Mouse (Mus musculus) midbrain, embryonic 16.5 days (tissue): ENCODE data around the gene Ccn5. TPM values are rescaled to one million over a fixed set of nuclear protein-coding genes. Genes with fewer than 3 reads are reported as not detected.
A peak's percentile ranks its signal among the peaks of the same experiment; 100 is the strongest.

Source experiments
- ATAC-seq: fragments of 200-750 bp; cut with Nextera tagmentation; 2 replicates; pipeline ENCODE4 v1.8.0; 2017; ENCODE audit warnings: moderate TSS enrichment
- H3K27ac ChIP-seq: fragments of 300-500 bp; sonication (generic); 2 replicates; pipeline ENCODE4 v1.5.1; 2014; ENCODE audit warnings: mild to moderate bottlenecking, low read length, mixed read lengths
- H3K27me3 ChIP-seq: fragments of 300-500 bp; sonication (generic); 2 replicates; pipeline ENCODE4 v1.6.1; 2014; ENCODE audit warnings: low read depth, low read length, mixed read lengths; ENCODE audit not compliant: control insufficient read depth, insufficient read depth
- H3K36me3 ChIP-seq: fragments of 300-500 bp; sonication (generic); 2 replicates; pipeline ENCODE4 v1.6.1; 2014; ENCODE audit warnings: mild to moderate bottlenecking, low read length, moderate library complexity, mixed read lengths; ENCODE audit not compliant: control insufficient read depth, insufficient read depth
- H3K4me1 ChIP-seq: fragments of 300-500 bp; sonication (generic); 2 replicates; pipeline ENCODE4 v1.6.1; 2014; ENCODE audit warnings: mild to moderate bottlenecking, low read length, mixed read lengths; ENCODE audit not compliant: control insufficient read depth, insufficient read depth
- H3K4me2 ChIP-seq: fragments of 300-500 bp; sonication (generic); 2 replicates; pipeline ENCODE4 v1.6.1; 2014; ENCODE audit warnings: mild to moderate bottlenecking, low read length, mixed read lengths
- H3K4me3 ChIP-seq: fragments of 300-500 bp; sonication (generic); 2 replicates; pipeline ENCODE4 v1.5.1; 2014; ENCODE audit warnings: low read depth, mild to moderate bottlenecking, low read length, moderate library complexity, mixed read lengths
- H3K9ac ChIP-seq: fragments of 300-500 bp; sonication (generic); 2 replicates; pipeline ENCODE4 v1.6.1; 2014; ENCODE audit warnings: low read depth, low read length, mixed read lengths
- H3K9me3 ChIP-seq: fragments of 300-500 bp; sonication (generic); replicated peaks from 2 replicates; pipeline ENCODE4 v1.6.1; 2014; ENCODE audit warnings: mild to moderate bottlenecking, low read length, mixed read lengths; ENCODE audit not compliant: control insufficient read depth, poor library complexity, severe bottlenecking
- WGBS: fragments of 180-500 bp; shearing (Covaris S2); extraction: QIAGEN DNeasy Blood & Tissue Kit; methylation state at CpG from one replicate; pipeline ENCODE4 v1.1.7; 2014; 5-methylcytosine and 5-hydroxymethylcytosine counted together
- polyA plus RNA-seq: library from polyadenylated mRNA; unstranded; fragments of >200 nt; fragmentation: Nextera tagmentation; extraction: Ambion mirVana; gene quantifications from 2 replicates; pipeline ENCODE4 v1.2.1, GENCODE M21; 2015

Ccn5 gene
- polyA plus RNA-seq, 1 experiment from 2014 or later, result 0.72 TPM

DNA sequence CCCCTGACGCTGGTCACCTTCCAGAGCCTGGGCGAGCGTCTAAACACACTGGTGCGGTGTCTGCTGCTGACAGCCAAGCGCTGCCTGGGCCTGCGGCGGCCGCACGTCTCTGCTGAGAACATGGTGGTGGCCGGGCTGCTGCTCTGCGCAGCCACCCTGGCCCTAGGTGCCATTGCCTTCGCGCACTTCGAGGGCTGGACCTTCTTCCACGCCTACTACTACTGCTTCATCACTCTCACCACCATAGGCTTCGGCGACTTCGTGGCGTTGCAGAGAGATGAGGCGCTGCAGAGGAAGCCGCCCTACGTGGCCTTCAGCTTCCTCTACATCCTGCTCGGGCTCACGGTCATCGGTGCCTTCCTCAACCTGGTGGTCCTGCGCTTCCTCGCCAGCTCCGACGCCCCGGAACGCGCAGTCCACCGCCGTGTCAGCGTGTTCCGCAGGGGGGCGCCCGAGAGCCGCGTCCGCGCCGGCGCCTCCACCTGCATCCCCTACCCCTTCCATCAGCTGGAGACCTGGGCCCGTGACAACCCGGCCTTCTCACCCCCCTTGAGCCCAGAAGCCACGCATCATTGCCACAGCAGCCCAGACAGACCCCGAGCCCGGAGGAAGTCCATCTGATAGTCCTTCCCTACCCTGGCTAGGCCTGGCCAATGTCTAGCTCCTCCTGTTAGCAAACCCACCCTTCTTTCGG, 37.7 kb downstream of the Ccn5 start:
- ATAC-seq, result peak; percentile 70
- Histone ChIP-seq H3K27ac (no peak overlapping the region), H3K27me3 (peaks cover 45% of the 10 kb centered on the region), H3K4me2 (peak overlapping the region; percentile 48), H3K9ac (no peak overlapping the region), H3K36me3 (peaks cover 5% of the 10 kb centered on the region; the same call in 1 of the 2 replicates), H3K9me3 (no peaks in the 10 kb centered on the region), H3K4me1 (peaks cover 3% of the 10 kb centered on the region; the same call in 1 of the 2 replicates), H3K4me3 (no peak overlapping the region; the same call in 1 of the 2 replicates)
- 16% methylated on average over 50 of the region's 50 CpGs for WGBS

GRCm38 (mm10) chr2:163865311-163865710, 44.6 kb downstream of the Ccn5 start:
- no peaks in the 10 kb centered on the region for H3K9me3 ChIP-seq
- H3K9ac ChIP-seq, result no peak overlapping the region
- no peaks in the 10 kb centered on the region for H3K4me1 ChIP-seq
- no peak overlapping the region for H3K4me2 ChIP-seq
- 90% methylated on average over 5 of the region's 5 CpGs for WGBS
- ATAC-seq, result no peak
- no peak overlapping the region for H3K27ac ChIP-seq
- peaks cover 8% of the 10 kb centered on the region; the same call in 1 of the 2 replicates for H3K36me3 ChIP-seq
- H3K27me3 ChIP-seq, result no peaks in the 10 kb centered on the region
- no peak overlapping the region for H3K4me3 ChIP-seq

GRCm38 (mm10) chr2:163866061-163866460, 45.4 kb downstream of the Ccn5 start:
- H3K4me2 ChIP-seq, result no peak overlapping the region
- peaks cover 8% of the 10 kb centered on the region; the same call in 1 of the 2 replicates for H3K36me3 ChIP-seq
- no peaks in the 10 kb centered on the region for H3K27me3 ChIP-seq
- ATAC-seq, result no peak
- no peak overlapping the region for H3K4me3 ChIP-seq
- WGBS, result 90% methylated on average over 9 of the region's 9 CpGs
- H3K9me3 ChIP-seq, result no peaks in the 10 kb centered on the region
- H3K27ac ChIP-seq, result no peak overlapping the region
- no peak overlapping the region for H3K9ac ChIP-seq
- H3K4me1 ChIP-seq, result no peaks in the 10 kb centered on the region

DNA sequence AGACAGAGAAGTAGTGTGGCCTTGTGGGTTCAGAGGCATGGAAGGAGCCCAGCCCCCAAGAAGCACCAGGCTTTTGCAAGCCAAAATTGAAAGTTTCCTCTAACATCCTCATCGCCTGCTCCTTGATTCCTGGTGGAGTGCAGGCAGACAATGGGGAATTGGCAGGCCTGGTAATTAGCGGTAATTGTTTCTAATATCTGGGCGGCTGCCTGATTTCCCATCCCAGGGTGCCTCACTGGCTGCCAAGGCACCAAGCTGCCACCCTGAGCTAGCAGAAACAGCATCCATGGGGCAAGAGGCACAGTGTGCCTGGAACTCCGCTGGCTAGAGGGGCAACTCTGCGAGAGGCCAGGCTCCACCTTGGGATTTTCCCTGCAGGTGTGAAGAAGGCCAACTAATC, 49.1 kb downstream of the Ccn5 start:
- H3K27ac ChIP-seq, result no peak overlapping the region
- H3K27me3 ChIP-seq, result no peaks in the 10 kb centered on the region
- H3K36me3 ChIP-seq, result no peaks in the 10 kb centered on the region
- WGBS, result 51% methylated on average over 5 of the region's 5 CpGs
- ATAC-seq, result no peak
- no peaks in the 10 kb centered on the region for H3K9me3 ChIP-seq
- no peak overlapping the region for H3K9ac ChIP-seq
- H3K4me1 ChIP-seq, result peaks cover 2% of the 10 kb centered on the region; the same call in 1 of the 2 replicates
- H3K4me2 ChIP-seq, result no peak overlapping the region
- no peak overlapping the region for H3K4me3 ChIP-seq

DNA sequence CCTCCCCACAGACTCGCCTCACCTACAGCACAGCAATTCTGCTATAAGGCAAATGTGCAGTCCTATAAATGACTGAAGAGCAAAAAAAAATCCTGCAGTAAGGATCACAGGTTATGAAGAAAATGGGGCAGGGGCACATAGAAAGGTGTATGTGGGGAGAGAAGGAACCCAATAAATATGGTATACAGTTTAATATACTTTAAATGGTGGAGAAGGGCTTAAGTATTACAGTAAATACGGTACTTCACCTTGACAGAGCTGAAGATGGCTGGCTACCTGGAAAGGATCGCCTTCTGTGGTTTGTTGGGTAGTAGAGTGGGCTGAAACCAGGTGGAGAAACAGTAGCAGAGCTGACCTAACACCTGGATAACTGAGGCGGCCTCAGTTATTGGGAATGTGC, 50.6 kb downstream of the Ccn5 start:
- H3K36me3 ChIP-seq, result no peaks in the 10 kb centered on the region
- WGBS, result 81% methylated on average over 4 of the region's 4 CpGs
- no peak overlapping the region for H3K9ac ChIP-seq

DNA sequence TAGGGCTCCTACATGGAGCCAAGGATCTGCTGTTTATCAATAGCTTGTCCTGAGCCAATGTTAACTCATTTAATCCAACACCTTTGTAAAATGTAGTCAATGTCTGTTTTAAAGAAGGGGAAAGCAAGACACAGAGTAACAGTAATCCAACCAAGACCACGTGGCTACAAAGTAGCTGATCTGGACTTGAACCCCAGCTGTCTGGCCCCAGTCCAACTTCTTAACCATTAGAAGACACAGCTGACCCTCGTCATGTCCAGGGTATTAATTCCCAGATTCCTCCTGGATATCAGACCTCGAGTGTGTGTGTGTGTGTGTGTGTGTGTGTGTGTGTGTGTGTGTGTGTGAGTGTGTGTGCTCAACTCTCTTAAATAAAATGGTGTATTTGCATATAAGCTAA, 51.2 kb downstream of the Ccn5 start:
- WGBS, result 47% methylated on average over 3 of the region's 3 CpGs
- Histone ChIP-seq H3K27ac (no peak overlapping the region), H3K4me2 (no peak overlapping the region), H3K4me3 (no peak overlapping the region), H3K4me1 (peaks cover 18% of the 10 kb centered on the region), H3K9me3 (no peaks in the 10 kb centered on the region), H3K27me3 (no peaks in the 10 kb centered on the region), H3K36me3 (no peaks in the 10 kb centered on the region), H3K9ac (no peak overlapping the region)
- no peak for ATAC-seq

More for the DNA sequence above, 50.6 kb downstream of the Ccn5 start:
- Histone ChIP-seq H3K4me3 (no peak overlapping the region), H3K9me3 (no peaks in the 10 kb centered on the region), H3K4me1 (peaks cover 16% of the 10 kb centered on the region; the same call in 1 of the 2 replicates), H3K27me3 (no peaks in the 10 kb centered on the region), H3K27ac (no peak overlapping the region), H3K4me2 (no peak overlapping the region)
- ATAC-seq, result no peak

- H3K9ac ChIP-seq, result peak overlapping the region; percentile 11
These were observed 54.2 kb downstream of the Ccn5 start for GRCm38 (mm10) chr2:163874877-163875276.

GRCm38 (mm10) chr2:163875484-163875883, 54.8 kb downstream of the Ccn5 start:
- H3K27ac ChIP-seq, result 0 out of 2 replicates have a peak overlapping the region, but pooled peaks have one; percentile 2

More at GRCm38 (mm10) chr2:163874877-163875276, 54.2 kb downstream of the Ccn5 start:
- H3K27ac ChIP-seq, result peak overlapping the region; percentile 2; the same call in 1 of the 2 replicates
- H3K36me3 ChIP-seq, result no peaks in the 10 kb centered on the region
- peak; percentile 54; the same call in 1 of the 2 replicates for ATAC-seq
- no peak overlapping the region for H3K4me2 ChIP-seq
- H3K4me1 ChIP-seq, result peaks cover 23% of the 10 kb centered on the region
- 9% methylated on average over 5 of the region's 5 CpGs for WGBS
- H3K9me3 ChIP-seq, result no peaks in the 10 kb centered on the region
- H3K27me3 ChIP-seq, result no peaks in the 10 kb centered on the region
- no peak overlapping the region for H3K4me3 ChIP-seq

DNA sequence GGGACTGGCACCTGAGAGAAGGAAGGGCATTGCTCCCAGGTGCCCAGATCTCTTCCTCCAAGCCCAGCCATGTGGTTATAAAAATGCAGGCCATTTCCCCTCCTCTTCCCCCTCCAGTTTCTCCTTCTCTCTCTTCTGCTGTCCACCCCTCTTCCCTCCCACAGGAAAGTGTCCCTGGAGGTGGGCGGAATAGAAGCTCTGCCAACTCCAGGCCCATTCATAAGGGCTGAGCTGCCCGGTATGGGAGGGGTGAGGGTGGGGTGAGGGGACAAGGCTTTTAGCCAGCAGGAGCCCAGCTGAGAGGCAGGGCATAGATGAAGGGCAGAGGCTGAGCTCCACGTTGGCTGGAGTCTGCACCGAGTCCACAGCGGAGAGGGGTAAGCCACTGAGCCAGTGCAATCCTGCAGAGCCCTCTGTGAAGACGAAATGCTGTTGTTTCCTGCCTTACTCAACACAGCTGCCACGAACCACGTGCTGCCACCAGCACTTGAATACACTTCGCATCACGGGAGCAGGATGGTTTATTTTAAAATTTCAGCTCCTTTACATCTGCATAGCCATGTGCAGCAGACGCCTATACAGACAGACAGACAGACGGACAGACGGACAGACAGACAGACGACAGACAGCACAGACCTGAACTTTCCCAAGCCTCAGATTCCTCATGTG, 56.3 kb downstream of the Ccn5 start:
- no peaks in the 10 kb centered on the region for H3K36me3 ChIP-seq
- H3K4me1 ChIP-seq, result peaks cover 23% of the 10 kb centered on the region
- WGBS, result 62% methylated on average over 14 of the region's 14 CpGs
- H3K27ac ChIP-seq, result no peak overlapping the region
- no peaks in the 10 kb centered on the region for H3K9me3 ChIP-seq
- no peak overlapping the region for H3K9ac ChIP-seq
- no peaks in the 10 kb centered on the region for H3K27me3 ChIP-seq
- H3K4me3 ChIP-seq, result no peak overlapping the region
- no peak for ATAC-seq
- H3K4me2 ChIP-seq, result no peak overlapping the region

More at GRCm38 (mm10) chr2:163875484-163875883, 54.8 kb downstream of the Ccn5 start:
- peak; percentile 63 for ATAC-seq
- WGBS, result 57% methylated on average over 7 of the region's 7 CpGs
- Histone ChIP-seq H3K4me3 (no peak overlapping the region), H3K36me3 (no peaks in the 10 kb centered on the region), H3K9ac (peak overlapping the region; percentile 11; the same call in 1 of the 2 replicates), H3K4me2 (no peak overlapping the region), H3K9me3 (no peaks in the 10 kb centered on the region), H3K4me1 (peaks cover 23% of the 10 kb centered on the region), H3K27me3 (no peaks in the 10 kb centered on the region)
